Mouse (Mus musculus) adipocyte (in vitro differentiated cells): ENCODE data around the gene Nuak1.

Source experiments
- DNase-seq: peaks from one replicate; pipeline ENCODE4 v3.0.0-alpha.2; 2016; ENCODE audit warnings: low spot score

The Nuak1 gene

GRCm38 (mm10) chr10:84408965-84409660 is 31.3 kb downstream of the Nuak1 start:
- DNase-seq: no peak

GRCm38 (mm10) chr10:84405135-84405776 is 35.1 kb downstream of the Nuak1 start:
- DNase-seq: no peak

- DNase-seq: no peak
These were observed 38.5 kb downstream of the Nuak1 start for GRCm38 (mm10) chr10:84401907-84402371.

- no peak for DNase-seq
These were observed 39.2 kb downstream of the Nuak1 start for GRCm38 (mm10) chr10:84401189-84401588.

GRCm38 (mm10) chr10:84400037-84400681 is 40.2 kb downstream of the Nuak1 start:
- no peak for DNase-seq

- DNase-seq: peak; percentile 46
These were observed 43.1 kb downstream of the Nuak1 start for GRCm38 (mm10) chr10:84397276-84397675.

- DNase-seq: no peak
These were observed 44.3 kb downstream of the Nuak1 start for GRCm38 (mm10) chr10:84395885-84396659.

GRCm38 (mm10) chr10:84395259-84395658 is 45.1 kb downstream of the Nuak1 start:
- no peak for DNase-seq

- DNase-seq: no peak
These were observed 46.5 kb downstream of the Nuak1 start for GRCm38 (mm10) chr10:84393881-84394280.

- no peak for DNase-seq
These were observed 47.0 kb downstream of the Nuak1 start for GRCm38 (mm10) chr10:84393405-84393804.

- peak; percentile 4 for DNase-seq
These were observed 47.7 kb downstream of the Nuak1 start for GRCm38 (mm10) chr10:84392723-84393081.

GRCm38 (mm10) chr10:84392027-84392722 is 48.2 kb downstream of the Nuak1 start:
- DNase-seq: peak; percentile 16

GRCm38 (mm10) chr10:84389707-84390106 is 50.7 kb downstream of the Nuak1 start:
- no peak for DNase-seq

GRCm38 (mm10) chr10:84388357-84389141 is 51.8 kb downstream of the Nuak1 start:
- no peak for DNase-seq

GRCm38 (mm10) chr10:84387338-84387737 is 53.1 kb downstream of the Nuak1 start:
- DNase-seq: no peak

GRCm38 (mm10) chr10:84386625-84387242 is 53.7 kb downstream of the Nuak1 start:
- no peak for DNase-seq

GRCm38 (mm10) chr10:84386214-84386613 is 54.2 kb downstream of the Nuak1 start:
- no peak for DNase-seq

GRCm38 (mm10) chr10:84384761-84385160 is 55.6 kb downstream of the Nuak1 start:
- no peak for DNase-seq

- DNase-seq: no peak
These were observed 57.2 kb downstream of the Nuak1 start for GRCm38 (mm10) chr10:84382900-84383883.
